Mouse (Mus musculus) frontal cortex, adult 2 months (tissue): ENCODE data around the gene Cntnap5a. TPM values are rescaled to one million over a fixed set of nuclear protein-coding genes. Genes with fewer than 3 reads are reported as not detected.

Experiments used
- DNase-seq, 2 experiments: peaks; one replicate each; pipeline ENCODE4 v3.0.0; 2022; ENCODE audit warnings: low spot score in 1 of 2; ENCODE audit errors: extremely low spot score in 1 of 2
- polyA plus RNA-seq: library from polyadenylated mRNA; depleted of rRNA; stranded (reverse); fragments of >200 nt; gene quantifications from 2 replicates; pipeline ENCODE4 v1.2.3, GENCODE M21; 2012; rRNA removed

Gene Cntnap5a
- 4.7 and 5.7 TPM in 2 replicates for polyA plus RNA-seq

DNA sequence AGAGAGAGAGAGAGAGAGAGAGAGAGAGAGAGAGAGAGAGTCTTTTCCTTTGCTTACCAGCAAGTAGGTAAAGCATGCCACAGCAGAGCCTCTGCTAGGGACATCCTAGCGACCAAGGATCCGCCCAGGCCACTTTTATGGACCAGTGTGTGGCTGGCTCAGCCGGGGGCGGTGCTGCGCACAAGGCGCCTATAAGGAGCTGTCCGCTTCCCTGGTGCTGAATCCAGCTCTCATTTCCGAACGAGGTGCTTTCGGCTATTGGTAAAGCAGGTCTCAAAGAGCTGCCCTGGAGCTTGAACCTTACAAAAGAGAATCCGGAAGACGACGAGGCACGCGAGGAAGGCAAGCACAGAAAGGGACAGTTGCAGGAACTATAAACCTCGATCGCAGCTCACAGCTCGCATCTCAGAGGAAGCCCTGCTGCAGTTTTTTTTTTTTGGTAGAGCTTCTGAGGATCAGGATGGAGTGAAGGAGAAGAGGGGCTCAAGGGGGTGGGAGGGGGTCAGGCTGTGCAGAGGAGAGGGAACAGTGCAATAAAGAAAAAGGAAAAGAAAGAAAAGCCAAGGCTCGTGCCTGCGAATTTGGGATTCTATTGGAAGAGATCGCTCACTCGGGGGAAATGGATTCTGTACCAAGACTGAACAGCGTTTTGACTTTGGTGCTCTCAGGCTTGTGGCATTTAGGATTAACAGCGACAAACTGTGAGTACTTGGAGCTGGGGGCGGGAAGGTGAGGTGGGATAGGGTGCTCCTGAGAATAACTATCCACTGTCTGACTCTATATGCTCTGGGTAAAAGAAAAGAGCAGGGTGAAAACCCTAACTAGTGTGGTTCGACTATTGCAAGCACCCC is at the start of gene Cntnap5a:
Gene Cntnap5a, plus strand, starts transcription at position 239 of the 851 bp plus-strand sequence.
- DNase-seq = peak; percentile 11 to 60

DNA sequence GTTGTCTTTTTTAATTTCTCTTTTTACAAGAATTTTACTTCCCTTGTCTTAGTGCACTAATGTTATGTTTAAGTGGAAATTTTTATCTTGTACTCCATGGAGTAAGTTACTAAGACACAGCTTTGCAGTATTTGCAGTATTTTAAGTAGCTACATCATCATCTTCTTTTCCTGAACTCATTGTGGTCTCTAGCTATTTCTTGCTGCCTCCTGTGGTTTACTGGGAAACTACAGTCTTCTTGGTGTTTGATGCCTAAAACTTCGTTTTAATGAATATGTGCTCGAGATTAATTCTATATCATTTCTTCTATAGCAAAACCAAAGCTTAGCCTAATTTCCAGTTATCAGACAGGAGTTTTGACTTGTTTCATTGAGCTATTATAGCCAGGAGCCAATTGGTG is 37.6 kb upstream of the Cntnap5a start:
- DNase-seq = peak in 1 of 2 experiments; percentile 23

DNA sequence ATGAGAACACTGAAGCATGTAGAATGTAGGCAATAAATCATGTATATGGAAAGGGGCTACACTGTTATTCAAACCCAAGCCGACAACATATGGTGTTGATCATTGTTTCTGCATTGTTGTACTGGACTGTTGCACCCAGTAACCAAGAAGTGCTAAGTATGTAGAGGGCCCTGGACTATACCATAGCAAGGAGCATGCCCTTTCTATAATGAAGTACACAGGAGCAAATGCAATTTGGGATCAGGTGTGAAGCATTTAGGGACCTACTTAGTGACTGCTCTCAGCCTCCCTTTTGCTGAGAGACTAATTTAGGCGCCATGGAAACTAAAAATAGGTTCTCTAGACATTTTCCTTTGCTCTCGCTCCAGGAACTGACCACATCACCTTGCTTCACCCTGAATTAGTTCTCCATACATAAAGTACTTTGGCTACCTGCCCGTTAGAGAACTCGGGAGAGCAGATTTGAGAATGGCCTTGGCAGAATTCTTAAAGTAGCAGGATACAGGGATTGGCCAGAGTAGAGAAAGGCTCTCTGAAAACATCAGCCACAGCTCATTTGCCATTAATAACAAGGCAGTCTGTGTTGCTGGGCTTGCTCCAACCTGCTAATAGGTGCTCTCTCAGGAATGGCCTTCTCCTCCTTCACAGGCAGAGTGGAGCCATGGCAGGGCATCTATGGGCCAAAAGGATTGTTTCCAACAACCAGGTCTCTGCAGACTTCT is 26.1 kb upstream of the Cntnap5a start:
- no peak for DNase-seq

GRCm38 (mm10) chr1:115686494-115686893 is 1.9 kb downstream of the Cntnap5a start:
- peak in 1 of 2 experiments; percentile 45 for DNase-seq

GRCm38 (mm10) chr1:115699798-115700197 is 15.2 kb downstream of the Cntnap5a start:
- DNase-seq = no peak

- DNase-seq = no peak
Measured at GRCm38 (mm10) chr1:115742556-115742955, 58.0 kb downstream of the Cntnap5a start.

- peak; percentile 17 to 63 for DNase-seq
Measured at GRCm38 (mm10) chr1:115745569-115745968, 61.0 kb downstream of the Cntnap5a start.

DNA sequence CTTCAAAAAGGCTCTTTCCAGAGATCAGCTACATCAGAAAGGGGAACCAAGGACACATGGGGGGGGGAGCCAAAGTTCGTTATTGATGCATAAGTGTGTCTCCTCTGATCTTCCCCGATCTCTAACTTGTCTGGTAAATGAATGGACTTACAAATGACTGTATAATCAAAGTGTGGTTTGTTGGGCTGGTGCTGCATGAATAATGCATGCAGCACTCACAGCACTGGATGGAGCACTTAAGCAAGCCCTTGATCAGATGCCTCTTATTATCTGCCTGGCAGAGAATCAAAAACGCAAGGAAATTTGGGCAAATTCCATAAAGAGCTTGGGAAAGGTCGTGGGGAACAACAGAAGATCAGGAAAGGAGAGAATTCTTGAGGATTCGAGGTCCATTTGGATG is 100.2 kb downstream of the Cntnap5a start:
- DNase-seq = no peak

DNA sequence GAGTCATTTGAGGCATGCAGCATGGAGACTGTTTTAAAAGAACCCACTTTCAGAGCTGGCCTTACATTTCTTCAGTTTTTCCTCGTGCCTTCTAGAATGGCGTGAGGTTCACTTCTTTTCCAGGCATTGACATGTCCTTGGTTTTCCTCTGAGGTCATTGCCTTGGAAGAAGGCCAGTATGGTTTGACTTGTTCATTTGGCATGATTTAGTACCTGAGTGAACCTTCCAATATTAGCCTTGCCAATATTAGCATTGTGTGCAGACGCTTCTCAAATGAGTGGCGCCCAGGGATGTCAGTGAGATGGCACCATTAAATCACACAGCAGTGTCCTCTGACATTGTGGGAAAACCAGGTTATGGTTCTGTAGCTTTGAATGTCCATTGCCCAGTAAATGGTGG is 158.0 kb downstream of the Cntnap5a start:
- DNase-seq = no peak

DNA sequence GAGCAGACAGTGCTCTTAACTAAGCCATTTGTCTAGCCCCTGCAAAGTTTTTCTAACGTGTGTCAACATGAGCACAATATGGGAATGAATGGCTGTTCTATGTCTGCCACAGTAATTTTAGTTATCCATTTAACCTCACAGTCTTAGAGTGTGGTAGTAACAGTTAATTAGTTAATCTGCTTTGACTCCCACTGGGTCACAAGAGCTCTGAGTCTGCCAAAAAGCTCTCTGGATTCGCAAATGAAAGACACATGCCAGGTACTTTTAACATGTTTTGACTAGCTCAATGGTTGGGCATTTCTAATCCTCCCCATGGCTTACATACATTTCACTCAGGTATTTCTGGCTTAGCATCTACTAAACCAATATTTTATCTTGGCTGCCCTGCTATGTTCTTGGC is 163.0 kb downstream of the Cntnap5a start:
- DNase-seq = no peak

DNA sequence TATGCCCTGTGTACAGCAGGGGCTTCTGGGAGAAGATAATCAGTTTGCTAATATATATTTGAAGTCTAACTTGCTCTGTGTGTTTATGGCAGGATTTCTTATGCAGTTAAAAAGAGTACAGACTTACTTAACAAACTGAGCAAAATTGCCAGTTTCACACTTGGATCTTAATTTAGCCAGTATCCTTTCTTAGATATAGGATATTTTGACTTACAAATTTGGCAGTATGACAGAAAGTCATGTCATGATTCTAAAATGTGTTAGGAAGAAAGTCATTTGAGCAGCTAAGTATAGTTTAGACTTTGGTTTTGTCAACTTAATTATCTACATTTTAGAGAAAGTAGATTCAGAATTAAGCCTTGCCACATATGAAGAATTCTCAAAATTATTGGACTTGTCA is 167.7 kb downstream of the Cntnap5a start:
- peak; percentile 2 to 53 for DNase-seq

DNA sequence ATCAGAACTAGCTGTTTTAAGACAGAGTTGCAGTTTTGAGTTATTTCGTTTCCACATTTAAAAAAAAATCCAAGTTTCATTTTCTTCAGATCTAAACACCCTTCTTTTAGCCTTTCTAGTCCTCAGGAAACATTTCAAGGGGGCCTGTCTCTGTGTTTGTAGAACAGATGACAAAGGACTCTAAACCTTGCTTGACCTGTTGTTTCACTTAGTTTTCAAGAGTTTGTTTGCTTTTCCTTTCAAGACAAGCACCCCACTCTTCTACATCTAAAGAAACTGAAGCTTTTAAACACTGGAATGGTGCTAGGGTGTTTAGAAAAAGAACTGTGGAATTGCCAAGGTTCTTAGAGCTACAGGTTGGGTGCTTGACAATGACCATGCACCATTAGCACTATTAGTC is 233.8 kb downstream of the Cntnap5a start:
- DNase-seq = no peak

GRCm38 (mm10) chr1:115925953-115926665 is 241.6 kb downstream of the Cntnap5a start:
- no peak for DNase-seq

DNA sequence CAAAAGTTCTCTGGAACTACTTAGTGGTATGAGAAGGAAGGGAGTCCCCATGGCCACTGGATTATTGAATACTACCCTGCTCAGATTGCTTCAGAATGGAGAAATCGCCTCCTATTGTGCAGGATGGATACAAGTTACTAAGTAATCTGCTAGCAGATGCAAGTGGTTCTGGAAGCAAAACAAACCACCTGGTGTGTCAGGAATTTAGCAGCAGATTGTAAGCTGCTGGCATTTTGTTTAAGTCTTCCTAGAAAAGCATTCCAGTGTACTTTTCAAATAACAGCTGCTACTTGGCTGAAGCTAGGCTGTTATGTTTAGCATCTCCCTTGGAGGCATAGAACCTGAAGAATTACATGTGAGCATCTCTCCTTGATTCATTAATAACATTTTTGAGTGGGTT is 247.5 kb downstream of the Cntnap5a start:
- peak in 1 of 2 experiments; percentile 22 for DNase-seq

GRCm38 (mm10) chr1:115945892-115946291 is 261.3 kb downstream of the Cntnap5a start:
- peak; percentile 23 to 53 for DNase-seq

GRCm38 (mm10) chr1:115956528-115956927 is 272.0 kb downstream of the Cntnap5a start:
- DNase-seq = no peak

DNA sequence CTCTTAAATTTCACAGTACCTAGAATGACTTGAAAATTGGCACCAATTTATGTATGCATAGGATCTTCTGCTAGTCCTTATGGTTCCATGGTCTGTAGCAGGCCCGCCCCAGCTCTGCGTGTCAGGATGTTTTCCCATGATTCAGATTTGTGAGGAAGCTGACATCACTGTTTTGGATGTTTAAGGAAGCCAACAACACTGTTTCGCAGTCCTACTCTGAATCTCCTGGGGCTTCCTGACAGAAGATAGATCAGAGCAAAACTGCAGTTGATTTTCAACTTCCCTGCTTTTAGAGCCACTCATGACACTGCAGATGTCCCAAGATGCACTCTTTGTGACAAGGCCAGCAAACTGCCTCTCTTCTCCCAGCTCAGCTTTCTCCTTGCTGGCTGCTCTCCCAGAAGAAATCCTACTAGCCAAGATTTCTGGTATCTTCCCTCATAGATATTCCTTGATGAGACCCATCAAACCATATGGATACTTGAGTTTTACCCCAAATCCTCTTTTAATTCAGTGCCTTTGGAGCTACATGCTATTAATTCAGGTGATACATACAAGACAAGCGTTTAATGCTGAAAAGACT is 280.5 kb downstream of the Cntnap5a start:
- DNase-seq = peak; percentile 22 to 52

DNA sequence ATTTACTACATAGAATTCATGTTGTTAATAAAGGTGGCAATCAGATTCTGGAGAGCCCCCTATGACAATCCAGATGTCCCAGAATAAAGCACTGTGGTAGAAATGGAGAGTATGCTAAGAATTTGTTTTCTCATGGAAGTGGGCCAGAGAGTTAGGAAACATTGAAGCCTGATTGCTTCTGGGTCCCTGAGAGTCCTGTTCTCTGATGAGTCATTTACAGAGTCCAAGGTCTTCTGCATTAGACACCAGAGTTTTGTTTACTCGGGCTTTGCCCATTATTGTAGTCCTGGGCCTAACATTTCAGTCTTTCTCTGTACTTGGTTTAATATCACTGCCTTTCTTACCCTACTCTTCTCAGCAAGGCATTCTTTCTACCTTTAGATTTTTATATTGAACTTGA is 305.6 kb downstream of the Cntnap5a start:
- DNase-seq = no peak

DNA sequence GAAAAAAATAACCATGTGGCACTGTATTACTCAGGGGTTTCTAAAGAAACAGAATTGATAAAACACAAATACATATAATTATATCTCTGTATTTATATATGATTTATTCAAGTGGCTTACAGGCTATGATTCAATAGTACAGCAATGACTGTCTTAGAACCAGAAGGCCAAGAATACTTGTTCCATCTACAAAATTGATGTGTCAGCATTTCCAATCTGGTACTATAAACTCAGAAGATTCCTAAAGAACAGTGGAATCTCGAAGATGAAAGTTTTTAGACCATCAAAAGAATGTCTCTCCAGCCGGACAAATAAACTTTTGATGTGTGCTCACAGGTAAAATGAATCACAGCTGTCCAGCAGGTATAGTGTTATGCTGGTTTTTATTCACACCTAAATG is 331.2 kb downstream of the Cntnap5a start:
- DNase-seq = no peak

DNA sequence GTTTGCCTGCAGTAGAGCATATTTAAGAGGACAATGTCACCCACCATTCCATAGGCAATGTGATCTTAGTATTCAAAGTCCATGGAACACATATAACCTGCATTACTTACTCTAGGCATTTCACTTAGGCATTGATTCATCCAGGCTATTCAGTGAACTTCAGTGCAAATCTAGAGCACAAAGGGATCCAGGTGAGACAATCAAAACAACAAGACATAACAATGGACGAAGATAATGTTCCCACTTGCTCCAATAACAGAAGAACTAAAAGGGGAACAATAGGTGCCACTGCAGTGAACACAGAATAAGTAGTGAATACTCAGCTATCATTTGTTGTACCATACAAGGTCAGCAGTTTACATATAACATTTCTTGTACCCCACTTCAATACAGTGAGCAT is 345.1 kb downstream of the Cntnap5a start:
- DNase-seq = no peak

- no peak for DNase-seq
Measured at GRCm38 (mm10) chr1:116035897-116036296, 351.3 kb downstream of the Cntnap5a start.
